Mouse (Mus musculus) adrenal gland, postnatal 36 days (tissue): ENCODE data around the gene Sord. TPM values are rescaled to one million over a fixed set of nuclear protein-coding genes. Genes with fewer than 3 reads are reported as not detected.

Experiments
- DNase-seq, 2 experiments: peaks; one replicate each; pipeline ENCODE4 v3.0.0; 2021; ENCODE audit warnings: mixed read lengths in 1 of 2
- total RNA-seq, 2 experiments: library from RNA; stranded (reverse); gene quantifications; 2 replicates each; pipeline ENCODE4 v1.2.3; 2021

The Sord gene
- total RNA-seq, 2 experiments from 2014 or later: 75.8 to 96.2 TPM

- no peak for DNase-seq
These were observed 67.5 kb downstream of the Sord start for GRCm38 (mm10) chr2:122301921-122302573.

- DNase-seq: peak; percentile 57 to 68
These were observed 68.2 kb downstream of the Sord start for GRCm38 (mm10) chr2:122302574-122303241.

- no peak for DNase-seq
These were observed 70.0 kb downstream of the Sord start for GRCm38 (mm10) chr2:122304544-122304943.

- no peak for DNase-seq
These were observed 70.7 kb downstream of the Sord start for GRCm38 (mm10) chr2:122305097-122305892.

- peak; percentile 73 to 76 for DNase-seq
These were observed 71.6 kb downstream of the Sord start for GRCm38 (mm10) chr2:122306184-122306583.

GRCm38 (mm10) chr2:122309647-122310046, 75.1 kb downstream of the Sord start:
- no peak for DNase-seq

- no peak for DNase-seq
These were observed 77.0 kb downstream of the Sord start for GRCm38 (mm10) chr2:122311561-122311960.

- DNase-seq: peak; percentile 48 to 64
These were observed 78.3 kb downstream of the Sord start for GRCm38 (mm10) chr2:122312722-122313417.

GRCm38 (mm10) chr2:122313536-122313935, 79.0 kb downstream of the Sord start, which contains the start of gene Duoxa1:
Gene Duoxa1 (minus strand): TSS chr2:122313730.
- no peak for DNase-seq

Other genes with a start within 250 kb of the Sord start
- gene Eif3j1, start 206.2 kb upstream of the Sord start, total RNA-seq: 10 to 100 TPM; 20.6 to 22.3 TPM
- 10 to 100 TPM; 18.4 to 20.5 TPM for gene Spg11, start 116.4 kb upstream of the Sord start, total RNA-seq
- gene B2m, start 87.1 kb upstream of the Sord start, total RNA-seq: 100 to 1,000 TPM; 632 to 981 TPM
- under 1 TPM; 0.16 to 0.17 TPM for gene Trim69, start 74.0 kb upstream of the Sord start, total RNA-seq
- gene Patl2, start 48.6 kb upstream of the Sord start, total RNA-seq: not detected
- not detected for gene Terb2, start 48.5 kb upstream of the Sord start, total RNA-seq
- under 1 TPM in 1 of 2 experiments, not detected in 1; 0.13 TPM for gene Duox2, start 63.7 kb downstream of the Sord start, total RNA-seq
- not detected for gene Duoxa2, start 64.2 kb downstream of the Sord start, total RNA-seq
- gene Duoxa1, start 79.0 kb downstream of the Sord start, total RNA-seq: not detected
- under 1 TPM; 0.10 to 0.13 TPM for gene Duox1, start 80.9 kb downstream of the Sord start, total RNA-seq
- 1 to 10 TPM; 9.3 to 9.4 TPM for gene Shf, start 134.4 kb downstream of the Sord start, total RNA-seq
- 1 to 10 TPM; 3.0 to 3.5 TPM for gene Slc28a2, start 191.7 kb downstream of the Sord start, total RNA-seq